Mouse (Mus musculus) erythroblast, embryonic 14.5 days (primary cell): ENCODE measurements around the gene Kcnd2.

Experiments
- GATA1 ChIP-seq: IDR thresholded peaks from 2 replicates; pipeline ENCODE4 v1.6.1; 2012; ENCODE audit warnings: low read length, inconsistent platforms, mixed read lengths
- TAL1 ChIP-seq: IDR thresholded peaks from 3 replicates; pipeline ENCODE4 v1.6.1; 2012; ENCODE audit warnings: low read length, inconsistent platforms, mixed read lengths

GRCm38 (mm10) chr6:21488536-21488935 is 273.2 kb downstream of the Kcnd2 start:
- TF ChIP-seq TAL1 (no peak), GATA1 (no peak)
